Mouse (Mus musculus) ES-E14 (cell line): ENCODE results near the gene Gstm4. TPM values are rescaled to one million over a fixed set of nuclear protein-coding genes. Genes with fewer than 3 reads are reported as not detected.
"Not testable (repeated sequence)": the region's sequence is repeated elsewhere in the genome, so short reads cannot be mapped to it uniquely, and the experiment has no call there.

Experiments used
- DNase-seq: peaks from one replicate; pipeline ENCODE4 v3.0.0-alpha.2; 2013; ENCODE audit warnings: low read depth, low spot score
- H3K27ac ChIP-seq: 2 replicates; pipeline ENCODE4 v1.5.1; 2012; ENCODE audit warnings: low read depth, mild to moderate bottlenecking, low read length, moderate library complexity, mixed read lengths; ENCODE audit not compliant: poor library complexity, insufficient read depth, severe bottlenecking
- H3K36me3 ChIP-seq: 2 replicates; pipeline ENCODE4 v1.6.1; 2012; ENCODE audit warnings: mild to moderate bottlenecking, low read length, moderate library complexity, mixed read lengths; ENCODE audit not compliant: control insufficient read depth, poor library complexity, insufficient read depth, severe bottlenecking
- H3K4me1 ChIP-seq, 2 experiments: fragments of 150-350 bp in 1 of 2; sonication (generic) in 1 of 2; 2 replicates each; pipeline ENCODE4 v1.6.1; 2012; ENCODE audit warnings: low read length in 2 of 2, mild to moderate bottlenecking in 1 of 2, mixed read lengths in 1 of 2; ENCODE audit not compliant: control insufficient read depth in 2 of 2, insufficient read depth in 2 of 2, poor library complexity in 1 of 2
- H3K4me3 ChIP-seq, 2 experiments: fragments of 150-350 bp in 1 of 2; sonication (generic) in 1 of 2; 2 replicates each; pipeline ENCODE4 v1.5.1; 2012; ENCODE audit warnings: low read length in 2 of 2, low read depth in 1 of 2, mild to moderate bottlenecking in 1 of 2, mixed read lengths in 1 of 2; ENCODE audit not compliant: insufficient read depth in 1 of 2, poor library complexity in 1 of 2, severe bottlenecking in 1 of 2
- H3K9ac ChIP-seq: 2 replicates; pipeline ENCODE4 v1.6.1; 2012; ENCODE audit warnings: low read depth, mild to moderate bottlenecking, low read length, mixed read lengths; ENCODE audit not compliant: poor library complexity, insufficient read depth, severe bottlenecking
- H3K9me3 ChIP-seq: fragments of 150-350 bp; sonication (generic); 2 replicates; pipeline ENCODE4 v1.6.1; 2012; ENCODE audit warnings: low read depth, mild to moderate bottlenecking, low read length; ENCODE audit not compliant: control insufficient read depth, insufficient read depth
- CHD2 ChIP-seq: IDR thresholded peaks from 2 replicates; pipeline ENCODE4 v1.6.1; 2014; ENCODE audit warnings: mild to moderate bottlenecking, low read depth, low read length, inconsistent platforms
- HCFC1 ChIP-seq: IDR thresholded peaks from 2 replicates; pipeline ENCODE4 v1.6.1; 2012; ENCODE audit warnings: low read length, inconsistent platforms, borderline replicate concordance; ENCODE audit not compliant: insufficient read depth
- MAFK ChIP-seq: IDR thresholded peaks from 2 replicates; pipeline ENCODE4 v1.6.1; 2014; ENCODE audit warnings: mild to moderate bottlenecking, low read depth, low read length, inconsistent platforms; ENCODE audit not compliant: insufficient read depth
- ZC3H11A ChIP-seq: IDR thresholded peaks from 2 replicates; pipeline ENCODE4 v1.6.1; 2012; ENCODE audit warnings: low read depth, mild to moderate bottlenecking, inconsistent platforms, low read length, borderline replicate concordance
- ZNF384 ChIP-seq: IDR thresholded peaks from 2 replicates; pipeline ENCODE4 v1.6.1; 2012; ENCODE audit warnings: low read depth, low read length, inconsistent platforms
- in situ Hi-C, 2 experiments: fragments of 600-800 bp; cut with MboI; formaldehyde crosslinking; loops; one replicate each; pipeline ENCODE4 v1.15.1; 2025; ENCODE audit warnings: low sequenced_read_pairs in 2 of 2, inconsistent platforms in 1 of 2; ENCODE audit not compliant: unreplicated experiment in 2 of 2
- total RNA-seq: library from RNA; depleted of rRNA; stranded (reverse); fragments of 300-350 nt; gene quantifications from 2 replicates; pipeline ENCODE4 v1.2.3, GENCODE M21; 2012

The Gstm4 gene
- total RNA-seq, 1 experiment: 4.3 TPM

GRCm38 (mm10) chr3:108025318-108025717 lies 19.4 kb downstream of the Gstm4 start:
- TF ChIP-seq HCFC1: no peak
- TF ChIP-seq ZNF384: no peak
- TF ChIP-seq CHD2: no peak
- Histone ChIP-seq H3K4me1 (peaks cover 0 to 5% of the 10 kb centered on the region in 2 experiments; a peak in 1 of 4 replicates), H3K9ac (no peak overlapping the region), H3K9me3 (no peaks in the 10 kb centered on the region), H3K36me3 (no peaks in the 10 kb centered on the region), H3K27ac (no peak overlapping the region), H3K4me3 (no peak overlapping the region)
- in situ Hi-C loops: no loop called here
- no peak for DNase-seq

GRCm38 (mm10) chr3:108022650-108023049 lies 22.0 kb downstream of the Gstm4 start:
- Histone ChIP-seq H3K4me3 (no peak overlapping the region), H3K9me3 (no peaks in the 10 kb centered on the region), H3K27ac (no peak overlapping the region), H3K36me3 (no peaks in the 10 kb centered on the region), H3K9ac (no peak overlapping the region), H3K4me1 (peaks cover 0 to 5% of the 10 kb centered on the region in 2 experiments; a peak in 1 of 4 replicates)
- DNase-seq: no peak
- no peak for TF ChIP-seq HCFC1
- TF ChIP-seq ZNF384: no peak
- TF ChIP-seq CHD2: no peak
- no peak for TF ChIP-seq MAFK
- TF ChIP-seq ZC3H11A: no peak
- in situ Hi-C loops: no loop called here

- DNase-seq, in situ Hi-C loops, H3K9ac ChIP-seq, H3K9me3 ChIP-seq, H3K27ac ChIP-seq, H3K4me1 ChIP-seq, H3K36me3 ChIP-seq, H3K4me3 ChIP-seq: not testable (repeated sequence)
These were observed 24.2 kb downstream of the Gstm4 start for GRCm38 (mm10) chr3:108020351-108021022.

- H3K27ac ChIP-seq, H3K36me3 ChIP-seq, in situ Hi-C loops, H3K9ac ChIP-seq, DNase-seq, H3K4me3 ChIP-seq, H3K9me3 ChIP-seq, H3K4me1 ChIP-seq: not testable (repeated sequence)
These were observed 25.5 kb downstream of the Gstm4 start for GRCm38 (mm10) chr3:108019226-108019625.

GRCm38 (mm10) chr3:108018190-108018820 lies 26.4 kb downstream of the Gstm4 start:
- Histone ChIP-seq H3K4me3 (peak overlapping the region in 1 of 2 experiments; percentile 32; a peak in 1 of 4 replicates), H3K27ac (no peak overlapping the region), H3K9me3 (no peaks in the 10 kb centered on the region), H3K4me1 (peaks cover 3 to 9% of the 10 kb centered on the region in 2 experiments; a peak in 2 of 4 replicates), H3K9ac (peak overlapping the region; percentile 50; the same call in 1 of the 2 replicates), H3K36me3 (no peaks in the 10 kb centered on the region; the same call in 1 of the 2 replicates)
- TF ChIP-seq ZC3H11A: no peak
- TF ChIP-seq HCFC1: no peak
- no peak for TF ChIP-seq ZNF384
- TF ChIP-seq CHD2: no peak
- no peak for TF ChIP-seq MAFK
- in situ Hi-C loops: no loop called here
- no peak for DNase-seq
